Mouse (Mus musculus): ENCODE data around the gene Olfr469. TPM values are rescaled to one million over a fixed set of nuclear protein-coding genes. Genes with fewer than 3 reads are reported as not detected.
"Not testable (repeated sequence)": the region's sequence is repeated elsewhere in the genome, so short reads cannot be mapped to it uniquely, and the experiment has no call there.

The Olfr469 gene
- polyA plus RNA-seq (2012; fragmentation: generic; extraction: Trizol) = not detected

DNA sequence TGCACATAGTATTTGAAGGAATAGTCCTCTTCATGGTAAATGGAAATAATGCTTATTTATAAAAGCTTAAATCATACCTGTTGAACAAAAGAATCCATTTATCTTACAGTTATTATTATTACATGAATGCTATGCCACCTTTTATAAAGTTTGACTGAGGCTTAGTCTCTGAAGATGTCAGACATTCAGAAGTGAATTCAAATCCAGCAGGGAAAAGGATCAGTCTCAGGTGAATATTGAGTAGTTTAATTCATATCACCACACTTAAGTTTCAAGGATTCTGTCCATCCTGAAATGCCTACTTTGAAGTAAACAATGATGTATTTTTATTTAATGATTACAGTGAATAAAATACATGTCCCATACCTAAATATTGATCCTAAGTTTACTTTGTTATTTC lies at the start of gene Olfr469:
Gene Olfr469, minus strand, starts transcription at position 101 of the 400 bp plus-strand sequence.
- H3K4me2 ChIP-seq (ENCODE audit: low read depth); H3K79me2 ChIP-seq (ENCODE audit: control insufficient read depth, insufficient read depth); H3ac ChIP-seq (ENCODE audit: control insufficient read depth, insufficient read length); H3K36me3 ChIP-seq (ENCODE audit: control insufficient read depth, insufficient read depth); H3K27me3 ChIP-seq (ENCODE audit: control insufficient read depth, insufficient read depth, insufficient read length); H3K4me3 ChIP-seq: not testable (repeated sequence)

DNA sequence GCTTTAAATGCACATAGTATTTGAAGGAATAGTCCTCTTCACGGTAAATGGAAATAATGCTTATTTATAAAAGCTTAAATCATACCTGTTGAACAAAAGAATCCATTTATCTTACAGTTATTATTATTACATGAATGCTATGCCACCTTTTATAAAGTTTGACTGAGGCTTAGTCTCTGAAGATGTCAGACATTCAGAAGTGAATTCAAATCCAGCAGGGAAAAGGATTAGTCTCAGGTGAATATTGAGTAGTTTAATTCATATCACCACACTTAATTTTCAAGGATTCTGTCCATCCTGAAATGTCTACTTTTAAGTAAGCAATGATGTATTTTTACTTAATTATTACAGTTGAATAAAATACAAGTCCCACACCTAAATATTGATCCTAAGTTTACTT lies 22.0 kb upstream of the Olfr469 start, which contains the start of gene Olfr470:
Gene Olfr470, minus strand, starts transcription at position 101 of the 400 bp plus-strand sequence.
- H3K4me2 ChIP-seq (ENCODE audit: low read depth); H3K27me3 ChIP-seq (ENCODE audit: control insufficient read depth, insufficient read depth, insufficient read length); H3K79me2 ChIP-seq (ENCODE audit: control insufficient read depth, insufficient read depth); H3K36me3 ChIP-seq (ENCODE audit: control insufficient read depth, insufficient read depth); H3K4me3 ChIP-seq; H3ac ChIP-seq (ENCODE audit: control insufficient read depth, insufficient read length): not testable (repeated sequence)

DNA sequence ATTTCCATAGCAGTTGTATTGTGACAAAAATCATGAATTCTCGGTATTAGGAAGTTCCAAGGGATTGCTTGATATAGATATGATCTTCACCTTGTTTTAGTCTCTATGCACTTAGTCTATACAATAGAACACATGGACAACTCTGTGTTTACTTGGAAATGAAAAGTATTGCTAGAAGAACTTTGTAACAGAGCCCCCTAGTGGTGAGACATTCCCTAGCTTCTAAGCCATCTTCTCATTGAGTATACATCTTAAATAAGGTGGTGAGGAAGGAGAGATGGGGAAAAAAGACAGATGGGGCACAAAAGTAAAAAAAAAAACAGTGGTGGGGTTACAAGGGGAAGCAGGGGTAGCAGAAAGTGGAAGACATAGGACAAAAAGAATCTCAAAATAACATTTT lies 16.4 kb upstream of the Olfr469 start:
- H3K4me2 ChIP-seq (ENCODE audit: low read depth) = no peak overlapping the region
- H3K4me3 ChIP-seq = no peak overlapping the region
- H3K36me3 ChIP-seq (ENCODE audit: control insufficient read depth, insufficient read depth) = no peaks in the 10 kb centered on the region
- H3K79me2 ChIP-seq (ENCODE audit: control insufficient read depth, insufficient read depth) = no peaks in the 10 kb centered on the region
- TF ChIP-seq POLR2AphosphoS2 (IDR thresholded peaks at IDR 0.05; ENCODE audit: insufficient read length, low read depth) (no peak), MYOG (IDR thresholded peaks at IDR 0.05; ENCODE audit: control insufficient read depth in 1 of 3, insufficient read depth in 1 of 3, insufficient read length in 2 of 3, low read depth in 2 of 3) (no peak), TCF3 (IDR thresholded peaks at IDR 0.05; ENCODE audit: insufficient read length, low read depth) (no peak), CEBPB (IDR thresholded peaks at IDR 0.05; ENCODE audit: insufficient read depth, poor library complexity, severe bottlenecking) (no peak), POLR2A (IDR thresholded peaks at IDR 0.05; ENCODE audit: insufficient read length, low read depth) (no peak), USF1 (IDR thresholded peaks at IDR 0.05; ENCODE audit: low read depth) (no peak), MYOD1 (IDR thresholded peaks at IDR 0.05; ENCODE audit: control insufficient read depth in 1 of 3, insufficient read length in 2 of 3, low read depth in 2 of 3) (no peak), SRF (IDR thresholded peaks at IDR 0.05; ENCODE audit: control insufficient read depth, insufficient read length, low read depth) (no peak), E2F4 (IDR thresholded peaks at IDR 0.05; ENCODE audit: insufficient read depth) (no peak), MAX (IDR thresholded peaks at IDR 0.05; ENCODE audit: low read depth) (no peak), TCF12 (IDR thresholded peaks at IDR 0.05; ENCODE audit: insufficient read depth, poor library complexity, severe bottlenecking) (no peak), REST (IDR thresholded peaks at IDR 0.05; ENCODE audit: insufficient read depth, insufficient read length) (no peak)
- no peaks in the 10 kb centered on the region for H3K27me3 ChIP-seq (ENCODE audit: control insufficient read depth, insufficient read depth, insufficient read length)
- no peak overlapping the region for H3ac ChIP-seq (ENCODE audit: control insufficient read depth, insufficient read length)

DNA sequence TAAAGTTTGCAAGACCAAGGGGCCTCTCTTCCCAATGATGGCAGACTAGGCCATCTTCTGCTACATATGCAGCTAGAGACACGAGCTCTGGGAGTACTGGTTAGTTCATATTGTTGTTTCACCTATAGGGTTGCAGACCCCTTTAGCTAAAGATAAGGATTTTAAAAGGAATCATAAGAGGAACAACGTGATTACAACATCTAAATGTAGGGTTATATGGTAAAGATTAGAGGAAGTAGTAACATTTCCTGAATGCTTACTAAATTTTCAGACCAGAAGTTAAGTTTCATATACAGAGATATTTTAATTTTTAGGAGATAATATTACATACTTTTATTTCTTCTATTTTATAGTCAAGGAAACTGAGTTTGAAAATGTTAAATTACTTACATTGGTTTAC lies 1.5 kb downstream of the Olfr469 start:
- H3ac ChIP-seq (ENCODE audit: control insufficient read depth, insufficient read length); H3K4me3 ChIP-seq; H3K4me2 ChIP-seq (ENCODE audit: low read depth); H3K36me3 ChIP-seq (ENCODE audit: control insufficient read depth, insufficient read depth); H3K79me2 ChIP-seq (ENCODE audit: control insufficient read depth, insufficient read depth); H3K27me3 ChIP-seq (ENCODE audit: control insufficient read depth, insufficient read depth, insufficient read length): not testable (repeated sequence)

DNA sequence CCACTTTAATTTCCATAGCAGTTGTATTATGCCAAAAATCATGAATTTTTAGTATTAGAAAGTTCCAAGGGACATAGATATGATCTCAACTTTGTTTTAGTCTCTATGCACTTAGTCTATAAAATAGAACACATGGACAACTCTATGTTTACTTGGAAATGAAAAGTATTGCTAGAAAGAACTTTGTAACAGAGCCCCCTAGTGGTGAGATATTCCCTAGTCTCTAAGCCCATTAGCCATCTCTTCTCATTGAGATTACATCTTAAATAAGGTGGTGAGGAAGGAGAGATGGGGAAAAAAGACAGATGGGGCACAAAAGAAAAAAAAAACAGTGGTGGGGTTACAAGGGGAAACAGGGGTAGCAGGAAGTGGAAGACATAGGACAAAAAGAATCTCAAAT lies 5.9 kb downstream of the Olfr469 start:
- Histone ChIP-seq H3K4me2 (ENCODE audit: low read depth) (no peak overlapping the region), H3K27me3 (ENCODE audit: control insufficient read depth, insufficient read depth, insufficient read length) (no peaks in the 10 kb centered on the region), H3K36me3 (ENCODE audit: control insufficient read depth, insufficient read depth) (no peaks in the 10 kb centered on the region), H3K79me2 (ENCODE audit: control insufficient read depth, insufficient read depth) (no peaks in the 10 kb centered on the region), H3K4me3 (no peak overlapping the region), H3ac (ENCODE audit: control insufficient read depth, insufficient read length) (no peak overlapping the region)
- TF ChIP-seq TCF3 (IDR thresholded peaks at IDR 0.05; ENCODE audit: insufficient read length, low read depth) = no peak
- no peak for TF ChIP-seq POLR2AphosphoS2 (IDR thresholded peaks at IDR 0.05; ENCODE audit: insufficient read length, low read depth)
- no peak for TF ChIP-seq E2F4 (IDR thresholded peaks at IDR 0.05; ENCODE audit: insufficient read depth)
- TF ChIP-seq POLR2A (IDR thresholded peaks at IDR 0.05; ENCODE audit: insufficient read length, low read depth) = no peak
- TF ChIP-seq MYOG (IDR thresholded peaks at IDR 0.05; ENCODE audit: control insufficient read depth in 1 of 3, insufficient read depth in 1 of 3, insufficient read length in 2 of 3, low read depth in 2 of 3) = no peak
- TF ChIP-seq CEBPB (IDR thresholded peaks at IDR 0.05; ENCODE audit: insufficient read depth, poor library complexity, severe bottlenecking) = no peak
- no peak for TF ChIP-seq TCF12 (IDR thresholded peaks at IDR 0.05; ENCODE audit: insufficient read depth, poor library complexity, severe bottlenecking)
- TF ChIP-seq MAX (IDR thresholded peaks at IDR 0.05; ENCODE audit: low read depth) = no peak
- TF ChIP-seq MYOD1 (IDR thresholded peaks at IDR 0.05; ENCODE audit: control insufficient read depth in 1 of 3, insufficient read length in 2 of 3, low read depth in 2 of 3) = no peak
- no peak for TF ChIP-seq USF1 (IDR thresholded peaks at IDR 0.05; ENCODE audit: low read depth)
- TF ChIP-seq SRF (IDR thresholded peaks at IDR 0.05; ENCODE audit: control insufficient read depth, insufficient read length, low read depth) = no peak
- TF ChIP-seq REST (IDR thresholded peaks at IDR 0.05; ENCODE audit: insufficient read depth, insufficient read length) = no peak

DNA sequence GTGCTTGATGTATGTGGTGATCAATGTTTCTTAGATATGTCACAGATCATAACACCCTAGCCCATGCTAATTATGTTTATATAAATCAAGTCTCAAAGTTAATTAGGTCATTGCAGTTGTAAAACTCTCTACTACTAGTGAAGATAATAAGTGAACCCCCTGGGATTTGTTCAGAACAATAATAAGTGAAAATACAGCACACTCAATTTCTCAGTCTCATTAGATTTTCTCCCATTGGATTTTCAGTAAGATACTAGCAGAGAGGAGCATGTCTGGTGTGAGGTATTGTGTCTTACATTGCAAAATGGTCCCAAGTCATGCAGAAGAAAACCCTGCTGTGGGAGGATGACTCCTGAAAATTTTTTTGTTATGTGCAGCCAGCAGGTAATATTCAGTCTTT lies 13.4 kb downstream of the Olfr469 start, which contains the start of gene Olfr467:
Gene Olfr467, plus strand, starts transcription at position 301 of the 400 bp plus-strand sequence.
- TF ChIP-seq SRF (IDR thresholded peaks at IDR 0.05; ENCODE audit: control insufficient read depth, insufficient read length, low read depth) (no peak), TCF3 (IDR thresholded peaks at IDR 0.05; ENCODE audit: insufficient read length, low read depth) (no peak), REST (IDR thresholded peaks at IDR 0.05; ENCODE audit: insufficient read depth, insufficient read length) (no peak), MYOD1 (IDR thresholded peaks at IDR 0.05; ENCODE audit: control insufficient read depth in 1 of 3, insufficient read length in 2 of 3, low read depth in 2 of 3) (no peak), CEBPB (IDR thresholded peaks at IDR 0.05; ENCODE audit: insufficient read depth, poor library complexity, severe bottlenecking) (no peak), POLR2AphosphoS2 (IDR thresholded peaks at IDR 0.05; ENCODE audit: insufficient read length, low read depth) (no peak), USF1 (IDR thresholded peaks at IDR 0.05; ENCODE audit: low read depth) (no peak), MAX (IDR thresholded peaks at IDR 0.05; ENCODE audit: low read depth) (no peak), POLR2A (IDR thresholded peaks at IDR 0.05; ENCODE audit: insufficient read length, low read depth) (no peak), MYOG (IDR thresholded peaks at IDR 0.05; ENCODE audit: control insufficient read depth in 1 of 3, insufficient read depth in 1 of 3, insufficient read length in 2 of 3, low read depth in 2 of 3) (no peak), E2F4 (IDR thresholded peaks at IDR 0.05; ENCODE audit: insufficient read depth) (no peak)
- H3K4me3 ChIP-seq = no peak within 1 kb of the TSS
- no peaks in the 10 kb centered on the region for H3K36me3 ChIP-seq (ENCODE audit: control insufficient read depth, insufficient read depth)
- no peak within 1 kb of the TSS for H3ac ChIP-seq (ENCODE audit: control insufficient read depth, insufficient read length)
- H3K4me2 ChIP-seq (ENCODE audit: low read depth) = no peak within 1 kb of the TSS
- H3K79me2 ChIP-seq (ENCODE audit: control insufficient read depth, insufficient read depth) = no peaks in the 10 kb centered on the region
- no peaks in the 10 kb centered on the region for H3K27me3 ChIP-seq (ENCODE audit: control insufficient read depth, insufficient read depth, insufficient read length)

All from myocyte (in vitro differentiated cells).